Mouse (Mus musculus) liver, embryonic 14.5 days (tissue): Measurements from ENCODE around the gene BC048671.

Source experiments
- CTCF ChIP-seq: IDR thresholded peaks from 2 replicates; pipeline ENCODE4 v1.5.1; 2016; ENCODE audit warnings: antibody characterized with exemption, low read depth, control low read depth
- EP300 ChIP-seq: IDR thresholded peaks from 2 replicates; pipeline ENCODE4 v1.6.1; 2016; ENCODE audit warnings: antibody characterized with exemption, low read depth

GRCm38 (mm10) chr6:90317510-90318258 is 16.7 kb downstream of the BC048671 start:
- TF ChIP-seq CTCF (no peak), EP300 (no peak)
